Mouse (Mus musculus): ENCODE results near the gene Sparc. TPM values are rescaled to one million over a fixed set of nuclear protein-coding genes. Genes with fewer than 3 reads are reported as not detected.
A peak's percentile ranks its signal among the peaks of the same experiment; 100 is the strongest.
"Not testable (repeated sequence)": the region's sequence is repeated elsewhere in the genome, so short reads cannot be mapped to it uniquely, and the experiment has no call there.

The Sparc gene
- polyA plus RNA-seq, 1 experiment from 2014 or later: 1,182 TPM

GRCm38 (mm10) chr11:55416609-55417265 is 6.2 kb downstream of the Sparc start:
- H3K9ac ChIP-seq (ENCODE audit: low read depth, low read length): peak overlapping the region; percentile 82; the same call in 1 of the 2 replicates
- H3K9me3 ChIP-seq (replicated peaks; ENCODE audit: control insufficient read depth, low read length): no peaks in the 10 kb centered on the region
- 0 out of 2 replicates have a peak overlapping the region, but pooled peaks have one; percentile 35 for H3K27ac ChIP-seq (ENCODE audit: low read depth, low read length)
- peaks cover 50% of the 10 kb centered on the region for H3K4me1 ChIP-seq (ENCODE audit: control insufficient read depth, insufficient read depth, low read length)
- peaks cover 4% of the 10 kb centered on the region; the same call in 1 of the 2 replicates for H3K36me3 ChIP-seq (ENCODE audit: control insufficient read depth, insufficient read depth, low read length)
- no peaks in the 10 kb centered on the region for H3K27me3 ChIP-seq (ENCODE audit: control insufficient read depth, insufficient read depth, low read length)
- peak overlapping the region; percentile 84 for H3K4me2 ChIP-seq
- H3K4me3 ChIP-seq (ENCODE audit: low read depth, low read length): peak overlapping the region; percentile 63; the same call in 1 of the 2 replicates
- no peak for ATAC-seq (replicated peaks; ENCODE audit: insufficient number of reproducible peaks, low FRiP score, low TSS enrichment)
- WGBS (ENCODE audit: insufficient replicate concordance): 46% methylated on average over 6 of the region's 6 CpGs

GRCm38 (mm10) chr11:55415731-55416130 is 7.3 kb downstream of the Sparc start:
- not testable (repeated sequence) for H3K4me2 ChIP-seq; ATAC-seq (replicated peaks; ENCODE audit: insufficient number of reproducible peaks, low FRiP score, low TSS enrichment); H3K9me3 ChIP-seq (replicated peaks; ENCODE audit: control insufficient read depth, low read length); H3K9ac ChIP-seq (ENCODE audit: low read depth, low read length); H3K36me3 ChIP-seq (ENCODE audit: control insufficient read depth, insufficient read depth, low read length); H3K27me3 ChIP-seq (ENCODE audit: control insufficient read depth, insufficient read depth, low read length); H3K4me3 ChIP-seq (ENCODE audit: low read depth, low read length)
- Histone ChIP-seq H3K27ac (ENCODE audit: low read depth, low read length) (peak overlapping the region; percentile 42; the same call in 1 of the 2 replicates), H3K4me1 (ENCODE audit: control insufficient read depth, insufficient read depth, low read length) (peaks cover 51% of the 10 kb centered on the region)
- WGBS (ENCODE audit: insufficient replicate concordance): 79% methylated on average over 6 of the region's 6 CpGs

- Histone ChIP-seq H3K9ac (ENCODE audit: low read depth, low read length) (no peak overlapping the region), H3K4me2 (peak overlapping the region; percentile 34), H3K9me3 (replicated peaks; ENCODE audit: control insufficient read depth, low read length) (no peaks in the 10 kb centered on the region), H3K4me1 (ENCODE audit: control insufficient read depth, insufficient read depth, low read length) (peaks cover 49% of the 10 kb centered on the region), H3K4me3 (ENCODE audit: low read depth, low read length) (no peak overlapping the region), H3K27me3 (ENCODE audit: control insufficient read depth, insufficient read depth, low read length) (no peaks in the 10 kb centered on the region), H3K36me3 (ENCODE audit: control insufficient read depth, insufficient read depth, low read length) (peaks cover 4% of the 10 kb centered on the region; the same call in 1 of the 2 replicates), H3K27ac (ENCODE audit: low read depth, low read length) (peak overlapping the region; percentile 42; the same call in 1 of the 2 replicates)
- no peak for ATAC-seq (replicated peaks; ENCODE audit: insufficient number of reproducible peaks, low FRiP score, low TSS enrichment)
- WGBS (ENCODE audit: insufficient replicate concordance): 30% methylated on average over 9 of the region's 9 CpGs
These were observed 7.8 kb downstream of the Sparc start for GRCm38 (mm10) chr11:55415036-55415704.

- Histone ChIP-seq H3K36me3 (ENCODE audit: control insufficient read depth, insufficient read depth, low read length) (peaks cover 9% of the 10 kb centered on the region), H3K4me1 (ENCODE audit: control insufficient read depth, insufficient read depth, low read length) (peaks cover 45% of the 10 kb centered on the region), H3K4me3 (ENCODE audit: low read depth, low read length) (no peak overlapping the region), H3K4me2 (peak overlapping the region; percentile 11; the same call in 1 of the 2 replicates), H3K9me3 (replicated peaks; ENCODE audit: control insufficient read depth, low read length) (no peaks in the 10 kb centered on the region), H3K27ac (ENCODE audit: low read depth, low read length) (no peak overlapping the region; the same call in 1 of the 2 replicates), H3K9ac (ENCODE audit: low read depth, low read length) (no peak overlapping the region), H3K27me3 (ENCODE audit: control insufficient read depth, insufficient read depth, low read length) (no peaks in the 10 kb centered on the region)
- WGBS (ENCODE audit: insufficient replicate concordance): 47% methylated on average over 5 of the region's 5 CpGs
- no peak for ATAC-seq (replicated peaks; ENCODE audit: insufficient number of reproducible peaks, low FRiP score, low TSS enrichment)
These were observed 8.7 kb downstream of the Sparc start for GRCm38 (mm10) chr11:55414314-55414713.

- H3K4me2 ChIP-seq: no peak overlapping the region
- H3K36me3 ChIP-seq (ENCODE audit: control insufficient read depth, insufficient read depth, low read length): peaks cover 15% of the 10 kb centered on the region
- no peak for ATAC-seq (replicated peaks; ENCODE audit: insufficient number of reproducible peaks, low FRiP score, low TSS enrichment)
- no peak overlapping the region for H3K9ac ChIP-seq (ENCODE audit: low read depth, low read length)
- 90% methylated on average over 2 of the region's 2 CpGs for WGBS (ENCODE audit: insufficient replicate concordance)
- H3K4me1 ChIP-seq (ENCODE audit: control insufficient read depth, insufficient read depth, low read length): peaks cover 45% of the 10 kb centered on the region
- H3K27ac ChIP-seq (ENCODE audit: low read depth, low read length): no peak overlapping the region
- no peaks in the 10 kb centered on the region for H3K27me3 ChIP-seq (ENCODE audit: control insufficient read depth, insufficient read depth, low read length)
- H3K4me3 ChIP-seq (ENCODE audit: low read depth, low read length): no peak overlapping the region
- no peaks in the 10 kb centered on the region for H3K9me3 ChIP-seq (replicated peaks; ENCODE audit: control insufficient read depth, low read length)
These were observed 9.6 kb downstream of the Sparc start for GRCm38 (mm10) chr11:55413416-55413796.

GRCm38 (mm10) chr11:55412680-55413415 is 10.1 kb downstream of the Sparc start:
- no peak overlapping the region for H3K4me3 ChIP-seq (ENCODE audit: low read depth, low read length)
- peaks cover 20% of the 10 kb centered on the region for H3K36me3 ChIP-seq (ENCODE audit: control insufficient read depth, insufficient read depth, low read length)
- no peak overlapping the region for H3K4me2 ChIP-seq
- ATAC-seq (replicated peaks; ENCODE audit: insufficient number of reproducible peaks, low FRiP score, low TSS enrichment): no peak
- WGBS (ENCODE audit: insufficient replicate concordance): 87% methylated on average over 10 of the region's 10 CpGs
- H3K27ac ChIP-seq (ENCODE audit: low read depth, low read length): no peak overlapping the region
- H3K9ac ChIP-seq (ENCODE audit: low read depth, low read length): no peak overlapping the region
- H3K27me3 ChIP-seq (ENCODE audit: control insufficient read depth, insufficient read depth, low read length): no peaks in the 10 kb centered on the region
- no peaks in the 10 kb centered on the region for H3K9me3 ChIP-seq (replicated peaks; ENCODE audit: control insufficient read depth, low read length)
- peaks cover 45% of the 10 kb centered on the region for H3K4me1 ChIP-seq (ENCODE audit: control insufficient read depth, insufficient read depth, low read length)

GRCm38 (mm10) chr11:55412034-55412433 is 10.9 kb downstream of the Sparc start:
- ATAC-seq (replicated peaks; ENCODE audit: insufficient number of reproducible peaks, low FRiP score, low TSS enrichment): no peak
- Histone ChIP-seq H3K27ac (ENCODE audit: low read depth, low read length) (no peak overlapping the region), H3K9me3 (replicated peaks; ENCODE audit: control insufficient read depth, low read length) (no peaks in the 10 kb centered on the region), H3K4me3 (ENCODE audit: low read depth, low read length) (no peak overlapping the region), H3K36me3 (ENCODE audit: control insufficient read depth, insufficient read depth, low read length) (peaks cover 25% of the 10 kb centered on the region), H3K4me2 (no peak overlapping the region), H3K27me3 (ENCODE audit: control insufficient read depth, insufficient read depth, low read length) (no peaks in the 10 kb centered on the region), H3K9ac (ENCODE audit: low read depth, low read length) (no peak overlapping the region), H3K4me1 (ENCODE audit: control insufficient read depth, insufficient read depth, low read length) (peaks cover 41% of the 10 kb centered on the region)
- 80% methylated on average over 7 of the region's 7 CpGs for WGBS (ENCODE audit: insufficient replicate concordance)

- H3K27ac ChIP-seq (ENCODE audit: low read depth, low read length): peak overlapping the region; percentile 22; the same call in 1 of the 2 replicates
- H3K4me2 ChIP-seq: no peak overlapping the region
- H3K36me3 ChIP-seq (ENCODE audit: control insufficient read depth, insufficient read depth, low read length): peaks cover 34% of the 10 kb centered on the region
- no peaks in the 10 kb centered on the region for H3K9me3 ChIP-seq (replicated peaks; ENCODE audit: control insufficient read depth, low read length)
- no peak overlapping the region for H3K4me3 ChIP-seq (ENCODE audit: low read depth, low read length)
- no peak for ATAC-seq (replicated peaks; ENCODE audit: insufficient number of reproducible peaks, low FRiP score, low TSS enrichment)
- 60% methylated on average over 3 of the region's 3 CpGs for WGBS (ENCODE audit: insufficient replicate concordance)
- H3K4me1 ChIP-seq (ENCODE audit: control insufficient read depth, insufficient read depth, low read length): peaks cover 31% of the 10 kb centered on the region
- no peak overlapping the region for H3K9ac ChIP-seq (ENCODE audit: low read depth, low read length)
- no peaks in the 10 kb centered on the region for H3K27me3 ChIP-seq (ENCODE audit: control insufficient read depth, insufficient read depth, low read length)
These were observed 12.5 kb downstream of the Sparc start for GRCm38 (mm10) chr11:55410502-55410901.
